Mouse (Mus musculus) ES-E14 (cell line): Measurements from ENCODE around the gene Ripply1. TPM values are rescaled to one million over a fixed set of nuclear protein-coding genes. Genes with fewer than 3 reads are reported as not detected.

Experiments
- DNase-seq: peaks from one replicate; pipeline ENCODE4 v3.0.0-alpha.2; 2013; ENCODE audit warnings: low read depth, low spot score
- H3K27ac ChIP-seq: 2 replicates; pipeline ENCODE4 v1.5.1; 2012; ENCODE audit warnings: low read depth, mild to moderate bottlenecking, low read length, moderate library complexity, mixed read lengths; ENCODE audit not compliant: poor library complexity, insufficient read depth, severe bottlenecking
- H3K36me3 ChIP-seq: 2 replicates; pipeline ENCODE4 v1.6.1; 2012; ENCODE audit warnings: mild to moderate bottlenecking, low read length, moderate library complexity, mixed read lengths; ENCODE audit not compliant: control insufficient read depth, poor library complexity, insufficient read depth, severe bottlenecking
- H3K4me1 ChIP-seq, 2 experiments: fragments of 150-350 bp in 1 of 2; sonication (generic) in 1 of 2; 2 replicates each; pipeline ENCODE4 v1.6.1; 2012; ENCODE audit warnings: low read length in 2 of 2, mild to moderate bottlenecking in 1 of 2, mixed read lengths in 1 of 2; ENCODE audit not compliant: control insufficient read depth in 2 of 2, insufficient read depth in 2 of 2, poor library complexity in 1 of 2
- H3K4me3 ChIP-seq, 2 experiments: fragments of 150-350 bp in 1 of 2; sonication (generic) in 1 of 2; 2 replicates each; pipeline ENCODE4 v1.5.1; 2012; ENCODE audit warnings: low read length in 2 of 2, low read depth in 1 of 2, mild to moderate bottlenecking in 1 of 2, mixed read lengths in 1 of 2; ENCODE audit not compliant: insufficient read depth in 1 of 2, poor library complexity in 1 of 2, severe bottlenecking in 1 of 2
- H3K9ac ChIP-seq: 2 replicates; pipeline ENCODE4 v1.6.1; 2012; ENCODE audit warnings: low read depth, mild to moderate bottlenecking, low read length, mixed read lengths; ENCODE audit not compliant: poor library complexity, insufficient read depth, severe bottlenecking
- H3K9me3 ChIP-seq: fragments of 150-350 bp; sonication (generic); 2 replicates; pipeline ENCODE4 v1.6.1; 2012; ENCODE audit warnings: low read depth, mild to moderate bottlenecking, low read length; ENCODE audit not compliant: control insufficient read depth, insufficient read depth
- CHD2 ChIP-seq: IDR thresholded peaks from 2 replicates; pipeline ENCODE4 v1.6.1; 2014; ENCODE audit warnings: mild to moderate bottlenecking, low read depth, low read length, inconsistent platforms
- HCFC1 ChIP-seq: IDR thresholded peaks from 2 replicates; pipeline ENCODE4 v1.6.1; 2012; ENCODE audit warnings: low read length, inconsistent platforms, borderline replicate concordance; ENCODE audit not compliant: insufficient read depth
- MAFK ChIP-seq: IDR thresholded peaks from 2 replicates; pipeline ENCODE4 v1.6.1; 2014; ENCODE audit warnings: mild to moderate bottlenecking, low read depth, low read length, inconsistent platforms; ENCODE audit not compliant: insufficient read depth
- ZC3H11A ChIP-seq: IDR thresholded peaks from 2 replicates; pipeline ENCODE4 v1.6.1; 2012; ENCODE audit warnings: low read depth, mild to moderate bottlenecking, inconsistent platforms, low read length, borderline replicate concordance
- ZNF384 ChIP-seq: IDR thresholded peaks from 2 replicates; pipeline ENCODE4 v1.6.1; 2012; ENCODE audit warnings: low read depth, low read length, inconsistent platforms
- in situ Hi-C, 2 experiments: fragments of 600-800 bp; cut with MboI; formaldehyde crosslinking; loops; one replicate each; pipeline ENCODE4 v1.15.1; 2025; ENCODE audit warnings: low sequenced_read_pairs in 2 of 2, inconsistent platforms in 1 of 2; ENCODE audit not compliant: unreplicated experiment in 2 of 2
- total RNA-seq: library from RNA; depleted of rRNA; stranded (reverse); fragments of 300-350 nt; gene quantifications from 2 replicates; pipeline ENCODE4 v1.2.3, GENCODE M21; 2012

The Ripply1 gene
- total RNA-seq, 1 experiment, result 7.5 TPM

DNA sequence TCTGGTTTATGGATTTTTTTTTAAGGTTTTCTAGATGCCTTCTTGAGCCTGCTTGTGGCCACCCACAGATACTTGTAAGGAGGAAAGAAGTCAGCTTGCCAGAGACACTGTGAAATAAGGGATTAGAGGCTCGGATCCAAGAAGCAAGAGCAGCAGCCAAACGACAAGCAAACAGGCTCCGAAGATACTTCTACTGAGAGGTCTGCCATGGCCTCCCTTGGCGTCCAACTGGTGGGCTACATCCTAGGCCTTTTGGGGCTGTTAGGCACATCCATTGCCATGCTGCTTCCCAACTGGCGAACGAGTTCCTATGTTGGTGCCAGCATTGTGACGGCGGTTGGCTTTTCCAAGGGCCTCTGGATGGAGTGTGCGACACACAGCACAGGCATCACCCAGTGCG, 26.3 kb upstream of the Ripply1 start:
- no peak for TF ChIP-seq ZC3H11A
- no peak for TF ChIP-seq ZNF384
- TF ChIP-seq MAFK, result no peak
- TF ChIP-seq HCFC1, result no peak
- no peak for TF ChIP-seq CHD2
- Histone ChIP-seq H3K9me3 (no peaks in the 10 kb centered on the region), H3K4me1 (peaks cover 0 to 4% of the 10 kb centered on the region in 2 experiments; a peak in 1 of 4 replicates), H3K36me3 (no peaks in the 10 kb centered on the region), H3K9ac (no peak overlapping the region), H3K4me3 (no peak overlapping the region), H3K27ac (no peak overlapping the region)
- in situ Hi-C loops, result no loop called here
- no peak for DNase-seq

- no peak for DNase-seq
- Histone ChIP-seq H3K27ac (no peak overlapping the region), H3K9ac (no peak overlapping the region), H3K9me3 (no peaks in the 10 kb centered on the region), H3K4me3 (no peak overlapping the region), H3K36me3 (no peaks in the 10 kb centered on the region), H3K4me1 (peaks cover 0 to 4% of the 10 kb centered on the region in 2 experiments; a peak in 1 of 4 replicates)
- TF ChIP-seq MAFK (no peak), CHD2 (no peak), ZNF384 (no peak), HCFC1 (no peak), ZC3H11A (no peak)
- in situ Hi-C loops, result no loop called here
Measured at GRCm38 (mm10) chrX:139808085-139808484, 25.9 kb upstream of the Ripply1 start.

DNA sequence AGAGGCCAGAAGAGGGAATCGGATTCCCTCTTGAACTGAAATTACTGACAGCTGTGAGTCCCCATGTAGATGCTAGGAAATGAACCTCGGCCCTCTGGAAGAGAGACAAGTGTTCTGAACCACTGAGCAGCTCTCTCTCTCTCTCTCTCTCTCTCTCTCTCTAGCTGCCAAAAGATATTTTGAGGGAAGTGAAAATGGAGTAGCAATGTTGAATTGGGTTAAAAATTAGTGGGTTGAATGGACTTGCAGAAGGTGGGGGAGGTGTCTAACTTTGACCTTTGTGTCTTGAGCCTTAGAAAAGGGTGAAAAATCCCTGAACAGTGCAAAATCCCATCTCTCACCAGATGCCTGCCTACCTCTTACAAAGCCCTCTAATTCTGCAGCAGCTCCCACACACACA, 25.2 kb upstream of the Ripply1 start:
- Histone ChIP-seq H3K27ac (no peak overlapping the region), H3K36me3 (no peaks in the 10 kb centered on the region), H3K4me3 (no peak overlapping the region), H3K4me1 (peaks cover 0 to 2% of the 10 kb centered on the region in 2 experiments; a peak in 1 of 4 replicates), H3K9ac (no peak overlapping the region), H3K9me3 (no peaks in the 10 kb centered on the region)
- TF ChIP-seq HCFC1 (no peak), MAFK (no peak), CHD2 (no peak), ZNF384 (no peak), ZC3H11A (no peak)
- DNase-seq, result no peak
- in situ Hi-C loops, result no loop called here

GRCm38 (mm10) chrX:139805918-139806317, 23.8 kb upstream of the Ripply1 start:
- no peak overlapping the region for H3K4me3 ChIP-seq
- no peaks in the 10 kb centered on the region for H3K9me3 ChIP-seq
- no peak for DNase-seq
- in situ Hi-C loops, result no loop called here
- H3K27ac ChIP-seq, result no peak overlapping the region
- H3K9ac ChIP-seq, result no peak overlapping the region
- H3K4me1 ChIP-seq, result peaks cover 2% of the 10 kb centered on the region in 2 experiments; a peak in 2 of 4 replicates
- no peaks in the 10 kb centered on the region for H3K36me3 ChIP-seq
- no peak for TF ChIP-seq HCFC1
- TF ChIP-seq ZNF384, result no peak
- no peak for TF ChIP-seq CHD2
- no peak for TF ChIP-seq ZC3H11A
- no peak for TF ChIP-seq MAFK

DNA sequence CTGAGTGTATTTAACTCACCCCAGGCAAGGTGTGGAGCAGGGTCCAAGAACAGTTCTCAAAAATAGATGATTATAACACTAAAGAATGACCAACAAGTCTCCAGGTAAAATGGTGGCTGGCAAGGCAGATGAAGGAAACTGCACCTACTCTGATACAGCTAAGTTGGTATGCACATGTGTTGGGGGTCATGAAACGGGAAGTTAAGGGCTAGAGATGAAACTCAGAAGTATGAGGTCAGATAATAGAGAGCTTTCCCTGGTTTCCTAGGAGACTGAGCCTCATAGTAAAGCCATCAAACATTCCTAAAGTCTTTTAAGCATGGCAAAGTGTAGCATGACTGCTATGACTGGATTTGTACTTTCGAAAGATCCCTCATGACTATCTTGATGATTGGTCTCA, 20.9 kb upstream of the Ripply1 start:
- Histone ChIP-seq H3K4me3 (no peak overlapping the region), H3K4me1 (peaks cover 0 to 2% of the 10 kb centered on the region in 2 experiments; a peak in 1 of 4 replicates), H3K9me3 (no peaks in the 10 kb centered on the region), H3K36me3 (no peaks in the 10 kb centered on the region), H3K27ac (no peak overlapping the region), H3K9ac (no peak overlapping the region)
- in situ Hi-C loops, result no loop called here
- DNase-seq, result no peak
- TF ChIP-seq MAFK, result no peak
- TF ChIP-seq ZC3H11A, result no peak
- TF ChIP-seq HCFC1, result no peak
- no peak for TF ChIP-seq CHD2
- TF ChIP-seq ZNF384, result no peak
